Mouse (Mus musculus) layer of hippocampus, postnatal 25 days (tissue): Measurements from ENCODE around the gene Ezh2. TPM values are rescaled to one million over a fixed set of nuclear protein-coding genes. Genes with fewer than 3 reads are reported as not detected.
"Not testable (repeated sequence)": the region's sequence is repeated elsewhere in the genome, so short reads cannot be mapped to it uniquely, and the experiment has no call there.

ENCODE experiments used
- DNase-seq, 2 experiments: peaks; one replicate each; pipeline ENCODE4 v3.0.0; 2022; ENCODE audit warnings: mixed read lengths in 2 of 2, low spot score in 1 of 2; ENCODE audit errors: extremely low spot score in 1 of 2
- total RNA-seq, 2 experiments: library from RNA; stranded (reverse); gene quantifications; 2 replicates each; pipeline ENCODE4 v1.2.3; 2021

The Ezh2 gene
- total RNA-seq, result 10 to 100 TPM; 16.5 to 17.1 TPM

- DNase-seq, result peak; percentile 93 to 94
Observed at GRCm38 (mm10) chr6:47594926-47595623, at the start of gene Ezh2. Ezh2 (minus strand) TSS chr6:47595341.

GRCm38 (mm10) chr6:47636527-47637076, 41.5 kb upstream of the Ezh2 start:
- no peak for DNase-seq

DNA sequence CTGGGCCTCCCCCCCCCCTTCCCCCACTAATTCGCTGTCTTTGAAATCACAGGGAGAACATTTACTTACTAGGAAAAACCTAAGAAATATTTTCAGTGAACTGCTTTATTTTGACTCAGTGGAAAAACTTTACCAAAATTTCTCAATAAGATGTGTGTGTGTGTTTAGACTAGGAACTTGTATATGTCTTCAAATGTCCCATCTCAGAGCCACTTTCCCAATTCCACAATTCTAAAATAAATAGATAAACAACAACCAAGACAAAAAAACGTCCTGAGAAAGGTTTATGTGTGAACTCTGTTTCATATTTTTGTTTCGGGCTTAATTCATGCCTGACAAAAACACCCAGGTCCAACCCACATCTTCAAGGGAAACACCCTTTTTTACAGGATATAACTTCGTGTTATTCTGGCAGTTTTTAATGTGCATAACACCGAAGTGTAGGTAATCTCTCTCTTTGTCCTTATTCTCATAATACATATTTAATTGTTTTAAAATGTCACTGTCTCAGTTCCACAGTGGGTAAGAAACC, 40.9 kb upstream of the Ezh2 start:
- no peak for DNase-seq

GRCm38 (mm10) chr6:47635207-47635994, 40.3 kb upstream of the Ezh2 start:
- DNase-seq, result no peak

DNA sequence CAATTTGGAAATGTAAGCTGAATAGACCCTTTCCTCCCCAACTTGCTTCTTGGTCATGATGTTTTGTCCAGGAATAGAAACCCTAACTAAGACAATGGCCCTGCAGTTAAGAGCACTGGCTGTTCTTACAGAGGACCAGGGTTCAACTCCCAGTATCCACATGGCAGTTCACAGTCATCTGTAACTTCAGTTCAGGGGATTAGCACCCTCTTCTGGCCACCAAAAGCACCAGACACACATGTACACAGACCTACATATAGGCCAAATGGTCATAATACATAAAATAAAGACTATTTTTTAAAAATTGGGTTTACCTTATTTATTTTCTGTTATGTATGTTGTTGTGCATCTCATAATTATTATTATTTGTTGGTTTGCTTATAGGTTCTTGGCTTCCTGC, 38.3 kb upstream of the Ezh2 start:
- DNase-seq, result no peak

DNA sequence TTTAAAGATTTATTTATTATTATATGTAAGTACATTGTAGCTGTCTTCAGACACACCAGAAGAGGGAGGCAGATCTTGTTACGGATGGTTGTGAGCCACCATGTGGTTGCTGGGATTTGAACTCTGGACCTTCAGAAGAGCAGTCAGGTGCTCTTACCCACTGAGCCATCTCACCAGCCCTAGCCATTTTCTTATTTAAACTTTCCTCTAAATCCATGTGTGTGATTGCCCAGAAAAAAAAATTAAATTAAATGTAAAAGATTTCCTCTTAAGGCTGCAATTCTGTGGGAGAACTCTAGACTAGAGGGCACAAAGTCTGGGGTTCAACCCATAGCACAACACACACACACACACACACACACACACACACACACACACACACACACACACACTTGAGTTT, 34.9 kb upstream of the Ezh2 start:
- DNase-seq, result not testable (repeated sequence)

GRCm38 (mm10) chr6:47627978-47628377, 32.8 kb upstream of the Ezh2 start:
- no peak for DNase-seq

GRCm38 (mm10) chr6:47626976-47627375, 31.8 kb upstream of the Ezh2 start:
- DNase-seq, result not testable (repeated sequence)

- no peak for DNase-seq
Observed at GRCm38 (mm10) chr6:47621039-47621438, 25.9 kb upstream of the Ezh2 start.

DNA sequence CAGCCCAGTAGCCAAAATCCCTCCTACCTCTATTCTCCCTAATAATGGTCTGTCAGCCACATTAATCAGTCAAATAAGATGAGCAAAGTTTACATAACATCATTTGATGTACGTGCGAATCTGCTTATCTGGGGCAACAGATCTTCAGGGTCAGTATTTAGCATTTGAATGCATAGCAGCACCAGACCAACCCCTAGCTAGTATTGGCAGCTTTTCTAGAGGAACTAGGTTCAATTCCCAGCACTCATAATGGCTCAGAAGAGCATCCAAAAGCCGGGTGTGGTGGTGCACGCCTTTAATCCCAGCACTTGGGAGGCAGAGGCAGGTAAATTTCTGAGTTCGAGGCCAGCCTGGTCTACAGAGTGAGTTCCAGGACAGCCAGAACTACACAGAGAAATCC, 13.2 kb upstream of the Ezh2 start:
- not testable (repeated sequence) for DNase-seq

- no peak for DNase-seq
Observed at GRCm38 (mm10) chr6:47601931-47602330, 6.8 kb upstream of the Ezh2 start.

GRCm38 (mm10) chr6:47595696-47596095, 555 bp upstream of the Ezh2 start:
- no peak for DNase-seq

- DNase-seq, result peak; percentile 43 to 45
Observed at GRCm38 (mm10) chr6:47594141-47594835, 853 bp downstream of the Ezh2 start.

DNA sequence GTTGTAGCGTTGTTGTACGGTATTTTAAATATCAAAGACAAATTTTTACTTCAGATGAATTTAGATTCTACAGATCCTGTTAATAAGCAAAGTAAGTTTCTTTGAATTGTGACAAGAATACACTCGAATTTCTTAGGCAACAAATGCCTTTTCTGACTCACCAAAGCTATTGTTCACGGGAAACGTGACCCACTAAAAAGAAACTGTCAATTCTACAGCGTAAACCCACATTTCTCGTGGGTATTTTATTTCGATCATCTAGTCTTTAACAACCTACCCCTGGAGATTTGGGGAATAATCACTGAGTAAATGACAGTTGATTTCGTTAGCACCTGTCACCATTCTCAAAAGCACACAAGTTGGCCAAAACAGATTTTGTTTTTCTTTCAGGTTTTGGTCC, 1.6 kb downstream of the Ezh2 start:
- no peak for DNase-seq

DNA sequence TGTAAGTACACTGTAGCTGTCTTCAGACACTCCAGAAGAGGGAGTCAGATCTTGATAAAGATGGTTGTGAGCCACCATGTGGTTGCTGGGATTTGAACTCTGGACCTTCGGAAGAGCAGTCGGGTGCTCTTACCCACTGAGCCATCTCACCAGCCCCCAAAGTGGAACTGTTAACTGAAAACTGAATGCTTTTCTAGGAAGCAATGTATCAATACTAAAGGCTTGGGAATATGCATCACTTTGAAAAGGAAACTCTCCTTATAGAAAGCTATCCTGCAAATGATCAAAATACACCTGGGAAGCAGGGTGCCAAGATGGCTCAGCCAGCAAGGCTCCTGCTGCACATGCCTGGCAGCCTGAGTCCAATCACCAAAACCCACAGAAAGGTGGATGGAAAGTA, 7.8 kb downstream of the Ezh2 start:
- DNase-seq, result not testable (repeated sequence)

DNA sequence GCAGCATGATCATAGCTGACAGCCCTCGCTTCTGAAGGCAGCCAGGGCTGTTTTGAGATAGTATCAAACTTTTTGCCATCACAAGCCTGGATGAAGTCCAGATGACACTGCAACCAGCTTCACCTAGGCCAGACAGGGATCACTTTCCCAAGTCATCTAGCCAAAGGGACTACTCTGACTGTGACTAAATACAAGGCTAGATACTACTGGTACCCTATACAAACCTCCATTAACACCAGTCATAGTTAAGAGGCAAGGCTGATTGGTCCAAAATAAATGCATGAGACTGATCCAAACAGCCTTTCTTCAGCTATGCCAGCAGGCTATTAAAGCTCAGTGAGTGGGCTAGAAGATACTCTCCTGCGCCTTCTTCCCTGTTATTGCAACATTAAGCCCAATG, 22.3 kb downstream of the Ezh2 start:
- no peak for DNase-seq

GRCm38 (mm10) chr6:47565326-47566035, 29.7 kb downstream of the Ezh2 start:
- DNase-seq, result no peak

DNA sequence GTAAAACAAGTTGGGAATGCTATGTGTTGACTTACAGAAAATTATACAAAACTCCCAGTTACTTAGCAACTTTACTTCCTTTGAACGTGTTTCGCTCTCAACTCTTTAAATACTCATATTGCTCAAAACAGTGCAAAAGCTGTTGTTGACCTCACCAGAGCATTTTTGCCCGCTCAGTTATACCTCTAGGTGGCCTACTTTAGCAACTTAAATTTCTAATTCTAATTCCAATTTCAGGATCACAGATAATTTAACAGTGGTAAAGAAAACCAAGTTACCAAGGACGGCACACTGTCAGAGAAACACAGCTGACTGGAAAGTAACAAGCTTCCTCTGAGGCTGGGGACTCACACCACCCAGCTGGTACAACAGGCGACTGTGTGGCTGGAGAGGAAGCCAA, 33.7 kb downstream of the Ezh2 start:
- no peak for DNase-seq

GRCm38 (mm10) chr6:47560846-47561245, 34.3 kb downstream of the Ezh2 start:
- DNase-seq, result no peak

- DNase-seq, result no peak
Observed at GRCm38 (mm10) chr6:47560407-47560806, 34.7 kb downstream of the Ezh2 start.
